Mouse (Mus musculus) urinary bladder, postnatal 10 days (tissue): ENCODE data around the gene Zfp652.
"Not testable (repeated sequence)": the region's sequence is repeated elsewhere in the genome, so short reads cannot be mapped to it uniquely, and the experiment has no call there.

Experiments
- DNase-seq: peaks from one replicate; pipeline ENCODE4 v3.0.0; 2022; ENCODE audit warnings: low spot score

The Zfp652 gene

DNA sequence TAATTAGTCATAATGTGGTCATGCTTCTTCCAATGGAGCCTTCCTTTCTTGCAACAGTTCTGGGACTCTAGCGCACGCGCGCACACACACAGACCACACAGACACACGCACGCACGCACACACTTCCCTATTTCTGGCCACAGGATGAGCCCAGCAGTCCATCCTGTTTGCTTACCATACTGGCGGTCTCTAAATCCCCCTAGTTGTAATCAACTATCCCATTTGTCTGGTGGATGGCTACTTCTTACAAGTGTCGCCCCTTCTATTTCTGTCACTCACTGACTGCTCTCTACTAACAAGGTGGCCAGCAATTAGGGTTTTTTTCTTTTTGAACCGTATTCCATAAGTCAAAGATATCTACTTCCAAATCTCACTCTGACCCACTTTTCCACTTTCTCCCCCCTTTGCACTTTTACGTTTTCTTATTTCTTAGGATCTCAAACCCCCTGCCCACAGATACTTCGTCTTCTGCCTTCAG lies 349 bp upstream of the Zfp652 start:
- DNase-seq: no peak

DNA sequence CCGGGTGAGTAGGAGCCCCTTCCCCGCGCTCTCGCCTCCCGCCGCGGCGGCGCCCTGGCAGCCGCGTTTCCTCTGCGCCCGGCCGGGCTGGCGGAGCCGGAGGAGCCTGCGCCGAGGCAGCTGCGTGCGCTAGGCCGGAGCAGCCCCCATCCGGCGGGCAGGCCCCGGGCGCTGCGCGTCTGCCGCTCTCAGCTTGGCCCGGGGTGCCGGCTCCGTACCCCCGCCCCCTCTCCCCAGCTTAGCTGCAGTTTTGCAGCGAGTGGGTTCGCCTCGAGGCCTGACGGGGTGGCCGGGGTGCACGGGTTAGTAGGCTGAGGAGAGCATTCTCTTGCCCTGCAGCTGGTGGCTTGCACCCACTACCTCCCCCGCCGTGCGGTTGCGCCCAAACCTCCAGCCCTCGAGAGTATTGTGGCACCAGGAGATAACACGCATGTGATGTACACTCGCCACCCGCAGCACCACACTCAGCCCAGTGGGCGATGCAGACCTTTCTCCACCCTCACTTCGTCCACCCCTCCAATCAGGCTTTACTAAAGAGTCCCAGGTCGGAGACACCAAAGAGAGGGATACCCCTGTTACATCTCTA lies 845 bp downstream of the Zfp652 start:
- no peak for DNase-seq

DNA sequence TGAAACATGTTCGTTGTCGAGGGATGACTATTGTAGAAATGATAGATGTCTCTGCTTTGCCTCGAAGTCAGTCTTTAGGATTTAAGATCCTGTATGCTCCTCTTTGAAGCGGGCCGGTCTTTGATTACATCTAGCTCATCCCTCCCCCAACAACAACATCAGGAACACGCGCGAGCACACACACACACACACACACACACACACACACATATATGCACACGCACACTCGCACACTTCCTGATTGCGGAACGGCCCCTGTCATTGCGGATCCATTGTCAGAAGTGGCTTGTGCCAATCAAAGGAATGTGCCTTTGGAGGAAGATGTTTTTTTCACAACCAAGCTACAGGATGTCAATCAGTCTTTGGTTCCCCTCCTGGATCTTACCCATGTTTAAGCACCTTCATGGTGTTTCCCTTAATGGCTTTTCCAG lies 1.4 kb downstream of the Zfp652 start:
- no peak for DNase-seq

DNA sequence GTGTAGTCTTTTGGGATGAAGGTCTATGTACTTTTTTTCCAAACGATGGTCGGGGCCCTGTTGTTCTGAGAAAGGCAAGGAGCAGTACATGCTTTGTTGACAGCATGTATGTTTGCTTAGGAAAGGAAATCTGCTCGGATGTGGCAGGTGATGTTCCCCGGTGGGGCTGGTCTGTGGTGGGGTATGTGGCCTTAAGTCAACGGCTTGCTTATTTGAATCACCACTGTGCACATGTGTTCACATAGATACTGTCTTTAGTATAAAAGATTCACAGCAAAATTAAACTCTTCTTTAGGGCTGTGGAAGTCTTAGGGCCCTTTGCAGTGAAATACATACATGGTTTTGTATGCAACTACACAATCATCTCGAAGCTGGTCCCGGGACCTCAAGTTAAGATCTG lies 1.9 kb downstream of the Zfp652 start:
- DNase-seq: no peak

DNA sequence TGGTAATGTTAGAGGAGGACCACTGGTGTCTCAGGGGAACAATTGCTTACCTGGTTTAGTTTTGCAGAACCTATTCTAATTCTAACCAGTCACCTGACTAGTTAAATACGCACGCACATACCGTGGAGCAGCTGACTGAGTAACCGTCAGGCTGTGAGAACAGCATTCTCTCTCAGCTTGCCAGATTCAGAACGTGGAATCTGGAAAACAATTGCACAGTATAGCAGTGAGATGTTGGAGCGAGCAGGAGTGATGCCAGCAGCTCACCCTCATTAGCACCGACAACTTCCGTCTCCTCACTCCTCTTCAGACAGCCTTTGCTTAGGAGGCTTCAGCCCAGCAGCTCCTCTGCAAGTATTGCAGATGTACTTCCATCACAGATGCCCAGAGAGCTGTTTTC lies 3.7 kb downstream of the Zfp652 start:
- no peak for DNase-seq

DNA sequence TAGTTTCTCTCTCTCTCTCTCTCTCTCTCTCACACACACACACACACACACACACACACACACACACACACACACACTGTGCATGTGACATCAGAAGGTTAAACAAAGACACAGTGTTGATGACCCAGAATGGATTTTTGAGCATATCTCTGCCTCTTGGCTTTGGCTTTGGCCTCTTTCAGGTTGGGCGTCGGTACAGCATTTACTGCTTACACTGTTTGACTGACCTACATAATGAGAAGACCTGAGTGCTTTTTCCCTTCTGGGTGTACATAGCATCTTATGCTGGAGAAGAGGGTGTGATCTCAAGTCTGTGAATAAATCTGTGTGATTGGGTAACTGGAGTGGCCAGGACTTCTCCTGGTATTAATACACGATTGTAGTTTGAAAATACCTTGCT lies 6.9 kb downstream of the Zfp652 start:
- DNase-seq: no peak

DNA sequence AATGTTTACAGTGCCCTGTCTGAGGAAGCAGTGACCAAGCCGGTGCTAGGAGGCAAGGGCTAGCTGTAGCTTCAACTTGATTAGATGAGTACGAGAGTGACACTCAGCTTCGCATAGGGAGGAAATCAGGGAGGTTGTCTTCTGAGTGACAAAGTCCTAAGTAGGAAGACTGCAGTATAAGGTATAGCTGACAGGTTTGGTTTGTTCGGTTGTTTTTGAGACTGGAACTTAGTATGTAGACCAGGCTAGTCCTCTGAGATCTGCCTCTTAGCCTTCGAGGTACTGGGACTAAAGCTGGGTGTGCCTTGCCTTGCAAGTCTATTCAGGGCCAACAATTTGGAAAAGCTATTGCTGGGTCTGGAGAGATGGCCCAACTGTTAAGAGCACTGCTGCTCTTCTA lies 10.8 kb downstream of the Zfp652 start, which contains the start of gene B130006D01Rik:
Gene B130006D01Rik, plus strand, starts transcription at position 301 of the 400 bp plus-strand sequence.
- no peak for DNase-seq

DNA sequence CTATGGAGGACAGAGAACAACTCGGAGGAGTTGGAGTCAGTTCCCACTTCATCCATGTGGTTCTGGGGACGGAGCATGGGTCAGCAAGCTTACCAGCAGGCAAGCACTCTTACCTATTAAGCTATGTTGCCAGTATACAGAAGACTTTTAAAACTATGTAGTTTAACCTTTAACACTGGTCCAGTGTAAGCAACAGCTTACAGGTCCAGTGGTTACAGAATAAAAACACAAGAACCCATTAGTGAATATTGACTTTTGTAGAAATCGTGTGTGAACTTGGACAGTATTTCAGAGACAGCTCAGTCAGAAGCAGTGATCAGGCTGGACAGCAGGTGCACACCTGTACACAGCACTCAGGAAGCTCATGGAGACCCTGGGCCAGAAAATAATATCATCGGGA lies 12.0 kb downstream of the Zfp652 start:
- no peak for DNase-seq

DNA sequence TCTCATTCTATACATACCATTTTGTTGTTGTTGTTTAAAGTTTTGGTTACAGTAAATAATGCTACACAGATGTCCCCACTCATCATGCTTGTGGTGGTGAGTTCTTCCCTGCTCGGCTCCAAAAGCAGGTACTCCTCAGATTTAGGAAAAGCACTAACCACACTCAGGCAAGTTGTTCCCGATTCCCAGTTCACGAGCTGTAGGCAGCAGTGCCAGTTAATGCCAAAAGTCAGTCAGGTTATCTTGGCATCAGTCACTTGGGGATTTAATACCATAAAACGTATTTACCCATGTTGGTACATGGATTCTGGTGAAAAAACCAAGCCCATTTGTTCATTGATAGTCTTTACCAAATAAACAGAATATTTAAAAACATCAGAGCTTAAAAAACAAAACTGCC lies 13.7 kb downstream of the Zfp652 start:
- DNase-seq: no peak

DNA sequence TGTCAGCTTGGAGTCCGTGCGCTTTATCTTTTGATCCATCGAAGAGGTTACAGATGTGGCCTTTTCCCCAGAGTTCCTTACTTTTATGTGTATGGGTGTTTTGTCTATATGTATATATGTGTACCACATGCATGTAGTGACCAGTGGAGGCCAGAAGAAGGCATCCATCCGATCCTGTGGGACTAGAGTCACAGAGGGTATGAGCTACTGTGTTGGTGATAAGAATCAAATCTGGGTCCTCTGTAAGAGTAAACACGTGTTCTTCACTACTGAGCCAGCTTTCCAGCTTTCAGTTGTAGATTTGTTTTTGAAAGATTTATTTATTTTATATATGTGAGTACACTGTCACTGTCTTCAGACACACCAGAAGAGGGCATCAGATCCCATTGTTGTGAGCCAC lies 15.5 kb downstream of the Zfp652 start:
- DNase-seq: no peak

DNA sequence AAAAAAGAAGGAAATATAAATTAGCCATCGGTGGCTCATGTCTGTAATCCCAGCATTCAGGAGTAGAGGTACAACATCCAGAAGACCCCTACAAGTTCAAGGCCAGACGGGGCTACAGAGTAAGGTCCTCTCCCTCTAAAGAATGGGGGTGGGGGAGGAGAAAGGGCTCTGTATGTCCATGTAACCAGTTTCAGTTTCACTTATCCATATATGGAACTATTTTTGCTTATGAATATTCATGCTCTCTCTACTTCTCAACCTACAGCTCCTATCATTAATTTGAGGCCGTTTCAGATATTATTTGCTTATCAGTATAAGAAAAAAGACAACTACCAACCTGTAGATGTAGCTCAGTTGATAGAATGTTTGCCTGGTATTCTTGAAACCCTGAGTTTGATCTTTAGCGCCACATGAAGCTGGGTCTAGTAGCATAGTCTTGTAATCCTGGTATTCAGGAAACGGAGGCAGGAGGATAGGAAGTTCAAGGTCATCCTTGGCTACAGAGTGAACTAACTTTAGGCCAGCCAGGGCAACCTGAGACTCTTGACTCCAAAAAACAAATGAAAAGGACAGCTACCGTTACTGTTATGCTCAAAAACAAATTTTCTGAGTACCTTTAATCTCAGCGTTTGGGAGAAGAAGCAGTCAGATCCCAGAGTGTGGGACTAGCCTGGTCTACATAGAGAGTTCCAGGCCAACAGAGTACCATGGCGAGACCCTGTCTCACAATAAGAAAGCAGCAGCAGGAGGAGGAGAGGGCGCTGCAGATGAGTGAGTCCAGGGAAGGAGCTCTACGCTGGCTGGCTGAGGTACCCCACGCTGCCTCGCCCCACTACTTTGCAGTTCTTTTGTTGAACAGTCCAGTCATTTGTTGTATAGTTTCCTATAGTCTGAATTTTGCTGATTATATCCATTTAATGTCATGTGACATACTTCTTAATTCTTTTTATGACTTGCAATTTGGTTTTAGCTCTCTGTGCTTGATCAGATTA lies 16.7 kb downstream of the Zfp652 start:
- no peak for DNase-seq

DNA sequence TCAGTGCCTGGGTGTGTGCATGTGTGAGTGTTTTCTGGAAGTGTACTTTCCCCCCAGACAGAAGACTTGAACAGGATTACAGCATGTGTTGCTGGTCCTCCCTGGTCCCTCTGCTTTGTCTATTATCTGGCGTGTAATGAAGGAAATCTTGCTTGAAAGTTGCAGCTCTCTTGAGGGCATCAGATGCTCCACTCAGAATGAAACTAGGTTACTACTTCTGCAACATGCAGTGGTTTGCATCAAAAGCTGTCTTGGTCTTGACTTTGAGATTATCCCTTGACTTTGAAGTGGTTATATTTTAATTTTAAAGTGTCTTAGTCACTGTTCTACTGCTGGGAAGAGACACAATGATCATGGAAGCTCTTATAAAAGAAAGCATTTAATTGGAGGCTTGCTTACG lies 22.0 kb downstream of the Zfp652 start:
- DNase-seq: no peak

DNA sequence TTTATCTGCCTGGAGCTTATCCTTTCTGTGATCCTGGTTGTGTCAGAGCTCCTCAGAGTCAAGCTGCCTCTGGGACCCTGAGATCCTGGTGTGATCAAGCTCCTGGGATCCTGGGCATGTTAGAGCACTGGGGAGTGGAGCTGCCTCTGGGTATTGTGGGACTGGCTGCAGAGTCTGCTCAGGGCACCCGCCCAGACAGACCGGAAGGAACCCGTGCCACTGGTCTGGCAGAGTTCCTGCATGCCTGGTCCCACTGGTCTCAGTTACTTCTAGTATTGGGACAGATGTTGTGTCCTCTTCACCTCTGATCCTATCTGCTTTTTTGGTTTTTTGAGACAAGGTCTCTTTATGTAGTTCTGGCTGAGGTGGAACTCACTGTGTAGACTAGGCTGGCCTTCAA lies 25.3 kb downstream of the Zfp652 start:
- no peak for DNase-seq

DNA sequence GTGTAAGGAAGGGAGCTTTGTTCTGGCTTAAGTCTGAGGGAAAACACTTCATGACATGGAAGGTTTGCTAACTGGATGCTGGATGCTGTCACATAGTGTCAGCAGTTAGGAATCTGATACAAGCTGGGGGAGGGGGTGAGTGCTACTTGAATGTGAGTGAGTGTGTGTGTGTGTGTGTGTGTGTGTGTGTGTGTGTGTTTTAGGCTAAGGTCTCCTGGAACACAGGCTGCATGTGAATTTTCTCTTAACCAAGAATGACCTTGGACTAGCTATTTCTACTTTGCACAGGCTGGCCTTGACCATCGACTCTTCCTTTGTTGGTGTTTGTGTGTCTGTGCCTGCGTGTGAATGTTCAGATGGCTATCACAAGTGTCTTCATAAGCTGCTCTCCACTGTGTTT lies 32.0 kb downstream of the Zfp652 start:
- no peak for DNase-seq

DNA sequence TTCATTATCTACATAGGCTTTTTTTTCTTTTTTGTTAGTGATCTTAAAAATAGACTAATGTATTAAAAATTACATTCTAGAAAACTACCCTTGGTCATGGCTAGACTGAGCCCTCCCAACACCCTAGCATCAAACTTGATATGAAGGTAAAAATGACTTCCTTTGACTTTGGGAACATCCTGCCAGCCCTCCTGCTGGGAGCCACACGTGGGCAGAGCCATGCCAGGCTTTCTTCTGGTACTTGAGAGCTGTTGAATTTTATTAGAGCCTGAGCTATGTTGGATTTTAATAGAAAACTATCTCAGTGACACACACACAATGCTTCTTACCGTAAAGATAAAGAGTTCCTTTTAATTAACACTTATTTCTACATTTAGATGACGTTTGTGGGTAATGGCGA lies 34.3 kb downstream of the Zfp652 start:
- no peak for DNase-seq

DNA sequence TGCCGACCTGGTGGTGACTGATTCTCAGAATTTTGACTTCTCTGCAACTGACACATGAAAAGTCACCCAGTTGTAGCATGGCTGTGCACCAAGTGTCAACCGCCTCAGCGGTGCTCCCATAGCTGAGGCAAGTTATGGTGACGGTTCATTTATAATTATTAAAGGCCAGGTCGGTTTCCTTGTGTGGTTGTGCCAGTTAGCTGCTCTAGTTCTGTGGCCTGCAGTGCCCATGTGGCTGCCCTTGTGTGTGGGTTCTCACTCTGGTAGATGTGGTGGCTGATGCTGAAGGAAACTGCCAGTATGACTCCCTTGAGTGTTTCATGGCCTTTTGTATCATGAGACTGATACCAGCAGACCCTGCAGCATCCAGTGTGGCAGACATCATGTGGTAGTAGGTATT lies 35.9 kb downstream of the Zfp652 start:
- no peak for DNase-seq

DNA sequence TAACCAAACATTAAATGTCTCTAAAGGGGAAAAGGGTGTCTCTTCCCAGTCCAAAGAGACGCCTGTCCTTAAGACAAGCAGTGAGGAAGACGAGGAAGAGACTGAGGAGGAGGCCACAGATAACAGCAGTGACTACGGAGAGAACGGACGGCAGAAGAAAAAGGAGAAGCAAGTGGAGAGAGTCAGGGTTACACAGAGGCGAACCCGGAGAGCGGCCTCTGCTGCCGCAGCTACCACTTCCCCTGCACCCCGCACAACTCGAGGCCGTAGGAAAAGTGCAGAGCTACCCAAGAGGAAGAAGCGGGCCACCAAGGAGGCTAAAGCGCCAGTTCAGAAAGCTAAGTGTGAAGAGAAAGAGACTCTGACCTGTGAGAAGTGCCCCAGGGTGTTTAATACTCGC lies 37.1 kb downstream of the Zfp652 start:
- DNase-seq: no peak

DNA sequence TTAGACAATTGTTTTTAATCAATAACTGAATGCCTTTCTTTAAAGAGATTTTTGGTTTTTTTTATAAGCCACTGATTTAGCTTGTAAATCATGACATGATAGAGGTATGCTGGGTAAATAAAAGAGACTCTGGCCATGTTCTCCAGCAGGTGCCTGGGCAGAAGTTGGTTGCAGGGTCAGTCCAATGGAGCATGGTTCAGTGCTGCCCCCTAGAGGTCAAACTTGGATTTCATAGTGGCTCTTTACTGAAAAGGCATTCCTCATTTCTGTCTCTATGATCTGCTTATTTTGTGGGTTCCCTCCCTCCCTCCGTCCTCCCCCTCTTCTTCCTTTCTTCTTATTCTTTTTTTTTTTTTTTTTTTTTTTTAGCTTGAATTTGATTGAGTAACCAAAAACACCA lies 38.5 kb downstream of the Zfp652 start:
- DNase-seq: peak; percentile 31

DNA sequence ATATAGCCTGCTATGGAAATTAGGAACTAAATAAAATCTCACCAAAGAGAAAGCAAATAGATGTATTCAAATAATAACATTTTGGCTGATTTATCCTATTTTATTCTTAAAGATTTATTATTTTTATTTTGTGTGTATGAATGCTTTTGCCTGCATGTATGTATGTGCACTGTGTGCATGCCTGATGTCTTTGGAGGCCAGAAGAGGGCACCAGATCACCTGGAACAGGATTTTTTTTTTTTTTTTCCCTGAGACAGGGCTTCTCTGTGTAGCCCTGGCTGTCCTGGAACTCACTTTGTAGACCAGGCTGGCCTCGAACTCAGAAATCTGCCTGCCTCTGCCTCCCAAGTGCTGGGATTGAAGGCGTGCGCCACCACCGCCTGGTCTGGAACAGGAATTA lies 42.7 kb downstream of the Zfp652 start:
- not testable (repeated sequence) for DNase-seq

DNA sequence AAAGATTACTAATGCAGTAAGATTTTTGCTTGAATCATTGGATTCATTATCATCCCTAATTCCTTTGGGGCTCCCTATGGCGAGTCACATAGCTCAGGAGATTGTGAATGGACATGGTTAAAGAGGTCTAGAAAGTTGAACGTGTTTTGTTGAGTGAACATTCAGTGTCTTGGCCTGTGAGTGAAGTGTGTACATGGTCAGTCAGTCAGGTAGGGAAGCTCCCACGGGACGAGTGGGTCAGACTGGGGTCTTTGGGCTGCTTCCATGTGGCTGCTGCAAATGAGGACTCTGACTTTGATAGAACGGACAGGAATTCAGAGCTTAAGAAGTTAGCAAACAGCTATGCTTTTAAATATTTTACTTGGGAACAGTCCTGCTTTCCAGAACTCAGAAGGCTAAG lies 48.0 kb downstream of the Zfp652 start:
- DNase-seq: no peak

DNA sequence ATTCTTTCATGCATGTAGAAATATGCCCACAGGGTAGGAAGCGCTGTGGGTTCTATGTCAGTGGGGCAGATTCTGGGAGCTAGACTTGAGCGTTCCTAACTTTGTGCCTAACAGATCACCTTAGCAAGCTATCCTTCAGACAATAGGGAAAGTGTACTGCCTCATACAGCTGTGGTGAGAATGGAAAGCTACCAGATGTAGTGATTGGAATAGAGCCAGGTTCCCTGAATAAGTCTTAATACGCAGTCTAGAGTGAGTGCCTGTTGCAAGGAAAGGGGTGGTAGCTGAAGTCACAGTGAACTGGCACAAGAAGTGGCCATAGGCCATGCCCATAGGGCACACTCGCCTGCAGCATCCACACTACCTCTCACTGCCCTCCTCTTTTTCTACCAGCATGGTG lies 50.5 kb downstream of the Zfp652 start:
- DNase-seq: no peak

DNA sequence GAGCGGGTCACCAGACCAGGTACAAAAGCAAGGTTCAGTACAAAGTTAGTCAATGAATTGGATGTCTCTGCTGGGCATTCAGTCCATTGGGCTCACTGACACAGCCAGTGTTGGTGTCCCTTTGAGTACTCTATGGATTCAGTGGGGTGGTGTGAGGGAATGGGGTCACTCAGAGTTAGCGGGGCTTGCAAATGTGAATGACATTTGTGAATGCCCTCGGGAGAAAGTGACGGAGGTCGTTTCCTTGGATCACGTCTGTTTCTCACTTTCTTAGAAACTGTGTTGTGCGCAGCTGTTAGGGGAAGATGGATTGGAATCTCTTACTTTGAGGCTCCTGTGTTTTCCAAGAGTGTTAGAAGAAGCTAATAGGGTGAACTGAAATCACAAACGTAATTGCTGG lies 52.3 kb downstream of the Zfp652 start:
- no peak for DNase-seq

DNA sequence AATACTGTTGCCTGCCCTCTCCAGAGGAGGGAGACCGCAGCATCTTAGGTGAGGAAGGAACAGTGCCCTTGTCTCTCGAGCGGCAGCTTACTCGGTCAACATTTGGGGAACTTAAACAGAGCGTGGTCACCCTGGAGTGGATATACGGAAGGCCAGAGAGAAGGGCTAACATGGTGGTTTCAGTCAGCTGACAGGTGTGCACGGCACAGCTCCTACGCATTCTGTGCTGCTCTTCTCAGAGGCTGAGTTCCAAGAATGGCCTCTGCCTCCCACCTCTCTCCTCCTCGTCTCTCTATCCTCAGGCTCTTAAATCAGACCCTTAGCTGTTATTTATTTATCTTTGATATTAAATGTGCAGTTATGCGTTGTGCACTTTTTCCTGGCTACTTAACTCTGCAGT lies 52.9 kb downstream of the Zfp652 start:
- DNase-seq: no peak
